21 mouse cellular contexts compared by ENCODE assay signal in genomic region chr3:95955318-95955717, GRCm38 (mm10). TPM values are rescaled to one million over a fixed set of nuclear protein-coding genes. Genes with fewer than 3 reads are reported as not detected.
"Had no signal": no experiment of that assay in that cellular context is flagged by ENCODE, and none has a peak within 500 bp of the region (broad histone marks: within the 10 kb centered on the region; RNA-seq: fewer than 3 reads in every experiment).

No protein-coding gene starts in this region.

- DNase-seq: lung, adult 18-20 months; lung, embryonic 14.5 days; lung, postnatal 10 days; lung, postnatal 4 days; midbrain, embryonic 14.5 days; retina, postnatal 1 day; right cerebral cortex, adult 18-20 months; right cerebral cortex, postnatal 25 days; right cerebral cortex, postnatal 4 days; spleen, adult 18-20 months; thymus, adult 2 months; thymus, postnatal 25 days; thymus, postnatal 4 days had no signal

- H3K4me2 ChIP-seq: lung, embryonic 14.5 days; midbrain, embryonic 12.5 days; neural tube, embryonic 13.5 days; neural tube, embryonic 15.5 days had no signal

- ATAC-seq: midbrain, embryonic 16.5 days had no signal

- H3K9ac ChIP-seq: lung, embryonic 14.5 days; midbrain, embryonic 12.5 days; neural tube, embryonic 13.5 days; neural tube, embryonic 15.5 days had no signal

- H3K27ac ChIP-seq: midbrain, embryonic 10.5 days; midbrain, embryonic 12.5 days; neural tube, embryonic 13.5 days; neural tube, embryonic 15.5 days had no signal

- H3K9me3 ChIP-seq: midbrain, embryonic 10.5 days; midbrain, embryonic 12.5 days; neural tube, embryonic 13.5 days; neural tube, embryonic 15.5 days had no signal

- H3K36me3 ChIP-seq: midbrain, embryonic 10.5 days; midbrain, embryonic 12.5 days; neural tube, embryonic 13.5 days; neural tube, embryonic 15.5 days had no signal

- H3K4me3 ChIP-seq: midbrain, embryonic 10.5 days; midbrain, embryonic 12.5 days; myocyte; neural tube, embryonic 13.5 days; neural tube, embryonic 15.5 days had no signal

- H3K27me3 ChIP-seq: midbrain, embryonic 12.5 days; neural tube, embryonic 13.5 days; neural tube, embryonic 15.5 days had no signal

RNA-seq across cellular contexts. Expression of gene Car14, which starts 50.8 kb away (rescaled TPM):
- total RNA-seq: megakaryocyte, adult 5-6 weeks; megakaryocyte-erythroid progenitor cell, adult 5-6 weeks had no signal
